Mouse (Mus musculus) spleen, adult 18-20 months (tissue): ENCODE measurements around the gene C1qtnf9.

ENCODE experiments used
- DNase-seq, 2 experiments: peaks; one replicate each; pipeline ENCODE4 v3.0.0; 2022; ENCODE audit warnings: mixed read lengths in 2 of 2

C1qtnf9 gene

GRCm38 (mm10) chr14:60767884-60768283 is at the start of gene C1qtnf9:
Gene C1qtnf9, plus strand, starts transcription at chr14:60768134.
- DNase-seq, result no peak

- no peak for DNase-seq
Measured at GRCm38 (mm10) chr14:60721304-60721703, 46.6 kb upstream of the C1qtnf9 start.

- DNase-seq, result no peak
Measured at GRCm38 (mm10) chr14:60721938-60722337, 46.0 kb upstream of the C1qtnf9 start.

- DNase-seq, result no peak
Measured at GRCm38 (mm10) chr14:60726091-60726490, 41.8 kb upstream of the C1qtnf9 start.

- DNase-seq, result no peak
Measured at GRCm38 (mm10) chr14:60727130-60727529, 40.8 kb upstream of the C1qtnf9 start.

DNA sequence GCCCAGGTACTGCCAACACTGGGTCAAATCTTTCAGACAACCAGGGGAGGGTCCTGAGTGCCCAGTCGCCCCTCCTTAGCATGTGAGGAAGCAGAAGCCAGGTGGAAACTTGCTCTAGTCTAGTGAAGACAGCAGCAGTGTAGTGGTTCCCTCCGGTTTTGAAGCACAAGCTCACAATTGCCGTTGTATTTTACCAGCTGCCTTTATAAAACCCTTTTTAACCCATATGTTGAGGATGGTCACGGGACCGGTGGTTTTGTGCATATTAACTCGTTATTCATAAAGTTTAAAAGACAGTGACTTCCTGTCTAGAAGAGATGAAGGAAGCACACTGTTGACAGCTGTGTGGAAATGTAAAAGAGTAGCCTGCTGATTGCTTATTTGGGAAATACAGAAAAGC is 35.9 kb upstream of the C1qtnf9 start:
- no peak for DNase-seq

DNA sequence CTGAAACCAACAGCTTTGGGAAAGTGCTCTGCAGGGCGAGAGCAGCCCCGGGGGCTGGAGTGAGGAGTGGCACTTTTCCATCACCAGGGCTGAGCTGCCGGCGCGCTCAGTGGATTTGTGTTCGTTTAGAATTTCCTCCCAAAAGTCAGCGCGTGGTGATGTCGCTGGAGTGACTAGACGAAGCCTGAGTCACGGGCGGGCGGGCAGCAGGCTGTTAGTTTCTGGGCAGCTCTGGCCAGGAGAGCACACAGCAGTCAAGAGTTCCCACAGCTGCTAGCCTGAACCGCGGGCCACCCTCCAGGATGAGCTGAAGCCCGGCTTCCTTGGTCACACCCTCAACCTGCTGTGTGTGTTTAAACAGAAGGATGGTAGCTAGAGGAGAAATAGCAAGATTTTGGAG is 35.1 kb upstream of the C1qtnf9 start:
- DNase-seq, result peak; percentile 36 to 60

GRCm38 (mm10) chr14:60733706-60734105 is 34.2 kb upstream of the C1qtnf9 start:
- DNase-seq, result no peak

DNA sequence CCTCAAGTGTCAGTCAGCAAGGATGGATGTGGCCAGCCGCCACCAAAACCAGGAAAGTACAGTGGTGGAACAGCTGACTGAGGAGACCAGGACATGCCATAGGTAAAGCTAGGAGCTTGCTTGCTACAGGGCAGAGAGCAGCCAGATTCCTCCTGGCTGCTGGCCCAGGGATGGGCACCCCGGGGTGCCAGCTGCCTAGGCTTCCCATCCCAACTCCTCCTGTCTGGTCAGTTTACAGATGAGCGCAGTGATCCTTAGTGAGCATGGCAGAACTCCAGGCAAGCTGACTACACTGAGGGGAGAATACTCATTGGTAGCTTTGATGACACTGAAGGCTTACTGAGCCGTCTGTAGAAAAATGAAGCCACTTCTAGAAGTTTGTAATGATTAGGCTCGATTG is 32.7 kb upstream of the C1qtnf9 start:
- DNase-seq, result no peak

- no peak for DNase-seq
Measured at GRCm38 (mm10) chr14:60735848-60736547, 31.9 kb upstream of the C1qtnf9 start.

GRCm38 (mm10) chr14:60736591-60737192 is 31.2 kb upstream of the C1qtnf9 start:
- DNase-seq, result peak; percentile 70 to 73

DNA sequence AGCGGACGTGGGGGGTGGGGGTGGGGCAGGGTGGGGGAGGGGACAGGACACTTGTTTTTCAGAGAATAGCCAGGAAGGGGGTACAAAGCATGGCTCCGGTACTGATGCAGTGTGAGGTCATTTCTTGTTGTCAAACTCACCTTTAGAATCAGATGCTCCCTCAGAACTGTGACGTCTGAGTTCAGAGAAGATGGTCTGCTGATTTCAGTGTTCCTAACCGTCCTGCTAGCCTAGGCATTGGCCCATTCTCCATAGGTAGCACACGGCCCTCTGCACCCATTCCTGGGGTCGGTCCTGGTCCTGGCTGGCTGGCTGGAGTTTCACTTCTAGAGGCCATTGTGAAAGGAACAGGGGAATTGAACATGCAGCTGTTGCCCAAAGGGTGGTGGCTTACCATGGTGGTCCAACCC is 30.7 kb upstream of the C1qtnf9 start:
- no peak for DNase-seq

DNA sequence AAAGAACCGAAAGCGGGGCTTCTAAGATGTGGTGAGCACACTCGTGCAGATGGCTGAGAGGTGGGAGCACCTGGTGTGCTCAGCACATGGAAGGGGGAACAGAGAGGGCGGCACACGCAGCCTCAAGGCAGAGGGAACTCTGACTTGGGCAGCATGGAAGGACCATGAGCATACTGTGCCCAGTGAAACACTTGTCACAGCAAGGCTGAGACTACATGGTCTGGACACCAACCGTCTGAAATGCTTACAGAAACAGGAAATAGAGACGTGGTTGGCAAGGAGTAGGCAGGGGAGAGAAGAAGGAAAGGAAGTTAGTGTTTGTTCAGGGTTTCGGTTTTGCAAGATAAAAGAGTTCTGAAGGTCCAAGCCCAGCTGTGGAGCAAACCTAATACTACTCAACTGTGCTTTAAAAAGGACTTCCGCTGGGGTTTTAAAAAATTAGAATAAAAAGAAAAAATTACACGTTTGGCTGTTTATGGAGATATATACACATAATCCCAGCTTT is 29.4 kb upstream of the C1qtnf9 start:
- DNase-seq, result peak in 1 of 2 experiments; percentile 43

DNA sequence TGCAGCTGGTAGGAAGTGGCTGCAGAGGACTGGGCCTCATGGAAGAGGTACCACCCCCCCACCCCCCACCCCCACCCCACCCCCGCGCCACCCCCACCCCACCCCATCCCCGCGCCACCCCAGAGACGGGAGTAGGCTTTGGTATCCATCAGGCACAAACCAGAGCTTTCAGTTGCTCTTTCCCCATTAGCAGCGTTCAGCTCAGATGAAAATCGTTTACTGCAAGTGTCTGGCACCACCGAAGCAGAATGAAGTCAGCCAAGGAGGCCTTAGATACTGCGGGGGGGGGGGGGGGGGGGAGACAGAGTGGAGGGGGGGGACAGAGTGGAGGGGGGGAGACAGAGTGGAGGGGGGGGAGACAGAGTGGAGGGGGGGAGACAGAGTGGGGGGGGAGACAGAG is 28.8 kb upstream of the C1qtnf9 start:
- no peak for DNase-seq

GRCm38 (mm10) chr14:60739616-60740015 is 28.3 kb upstream of the C1qtnf9 start:
- DNase-seq, result no peak

DNA sequence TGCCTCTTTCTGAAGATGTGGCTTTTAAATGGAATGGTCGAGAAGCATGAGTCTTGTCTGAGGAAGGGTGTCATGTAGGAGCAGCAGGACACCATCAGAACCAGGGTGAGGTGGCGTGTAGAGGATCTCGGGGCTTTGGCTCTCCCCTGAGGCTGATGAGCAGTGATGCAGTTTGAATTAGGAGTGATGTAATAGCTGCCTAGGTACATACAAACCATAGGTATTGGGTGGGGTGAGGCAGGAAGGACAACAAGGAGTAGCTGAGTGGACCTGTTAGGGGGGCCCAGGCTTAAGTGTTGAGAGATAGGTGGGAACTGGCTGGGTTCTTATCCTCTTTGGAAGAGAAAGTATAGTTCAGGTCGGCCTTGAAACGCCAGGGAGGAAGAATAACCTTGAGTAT is 27.4 kb upstream of the C1qtnf9 start:
- no peak for DNase-seq

DNA sequence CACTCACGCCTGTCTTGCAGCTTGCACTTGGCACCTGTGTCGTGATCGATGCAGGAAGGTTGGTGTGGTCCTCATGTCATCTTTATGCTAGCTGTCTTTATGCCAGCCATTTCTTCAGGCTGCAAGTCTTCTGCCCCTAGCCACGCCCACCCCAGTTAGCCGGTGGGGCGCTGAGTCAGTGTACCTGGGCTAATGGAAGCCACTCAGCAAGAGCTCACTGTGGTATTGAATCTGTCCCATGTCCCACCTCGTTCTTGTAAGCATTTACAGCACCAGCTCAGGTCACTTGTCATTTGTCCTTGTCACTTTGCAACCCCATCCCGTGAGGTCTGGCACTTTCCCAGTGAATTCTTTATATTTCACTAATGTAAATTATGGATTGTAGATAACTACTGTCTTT is 26.9 kb upstream of the C1qtnf9 start:
- DNase-seq, result no peak

DNA sequence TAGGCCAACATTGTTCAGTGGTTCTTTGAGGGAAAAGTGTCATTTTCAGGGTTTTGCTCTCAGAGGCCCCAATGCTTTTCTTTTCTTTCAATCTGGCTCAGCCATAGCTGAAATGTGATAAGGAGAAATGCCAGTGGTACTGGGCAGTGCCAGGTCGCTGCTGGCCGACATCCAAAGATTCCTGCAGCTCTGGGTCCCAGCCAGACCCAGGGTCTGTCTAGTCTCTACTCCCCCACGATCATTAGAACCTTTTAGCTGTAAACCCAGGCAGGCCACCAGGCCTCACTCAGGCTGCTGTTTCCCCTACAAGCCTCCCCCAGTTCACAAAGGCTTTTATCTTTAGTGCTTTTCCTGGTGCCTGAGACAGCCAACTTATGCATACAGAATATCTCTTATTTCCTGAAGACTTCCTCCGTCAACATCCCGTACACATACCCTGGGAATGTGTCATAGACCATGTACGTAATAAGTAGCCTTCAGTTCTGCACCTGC is 26.4 kb upstream of the C1qtnf9 start:
- DNase-seq, result no peak

DNA sequence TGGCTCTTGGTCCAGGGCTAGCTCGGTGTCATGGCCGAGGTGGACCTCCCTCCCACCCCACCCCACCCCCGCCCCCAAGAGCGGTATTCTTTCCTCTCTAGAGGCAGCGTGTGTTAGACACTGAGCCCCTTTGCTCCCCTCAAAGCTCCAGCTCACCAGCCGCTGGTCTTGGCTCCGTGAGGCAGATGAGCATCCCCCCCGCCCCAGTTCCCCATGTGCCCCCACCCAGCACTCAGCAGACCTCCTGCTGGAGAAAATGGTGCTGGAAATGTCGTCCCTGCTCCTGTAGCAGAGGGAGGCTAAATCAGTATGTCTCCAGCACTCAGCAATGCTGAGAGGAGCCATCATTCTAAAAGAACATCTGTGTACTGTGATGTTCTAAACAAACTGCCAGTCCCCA is 24.3 kb upstream of the C1qtnf9 start:
- no peak for DNase-seq

- no peak for DNase-seq
Measured at GRCm38 (mm10) chr14:60745201-60745600, 22.7 kb upstream of the C1qtnf9 start.

DNA sequence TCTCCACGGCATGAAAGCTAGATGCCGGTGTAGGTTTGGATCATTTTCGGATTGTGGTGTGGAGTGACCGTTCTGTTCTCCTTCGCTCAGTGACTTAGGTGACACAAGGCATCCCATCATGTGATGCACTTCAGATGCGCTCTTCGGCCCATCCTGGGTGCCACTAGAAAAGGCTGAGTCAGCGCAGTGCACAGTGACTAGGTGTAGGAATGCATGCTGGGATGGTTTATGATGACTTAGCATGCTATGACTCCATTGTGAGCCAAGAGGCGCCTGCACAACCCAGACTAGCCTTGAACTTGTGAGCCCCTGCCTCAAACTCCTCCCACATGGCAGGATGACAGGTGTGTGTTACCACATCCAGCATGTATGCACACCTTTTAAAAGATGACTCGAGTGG is 21.8 kb upstream of the C1qtnf9 start:
- DNase-seq, result no peak

- DNase-seq, result no peak
Measured at GRCm38 (mm10) chr14:60747154-60747870, 20.6 kb upstream of the C1qtnf9 start.

DNA sequence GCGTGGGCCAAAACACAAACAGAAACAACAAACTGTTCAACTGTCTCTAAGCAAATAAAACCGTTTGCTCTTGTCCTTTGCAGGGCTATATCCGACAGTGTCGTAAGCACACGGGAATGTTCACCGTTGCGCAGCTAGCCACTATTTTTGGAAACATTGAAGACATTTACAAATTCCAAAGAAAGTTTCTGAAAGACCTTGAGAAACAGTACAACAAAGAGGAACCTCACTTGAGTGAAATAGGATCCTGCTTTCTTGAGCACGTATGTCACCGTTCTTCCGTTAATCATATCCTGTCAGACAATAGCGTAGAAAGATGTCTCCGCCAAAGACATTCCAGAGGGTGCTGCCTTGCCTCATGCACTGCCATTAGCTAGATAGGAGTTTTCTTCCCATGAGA is 18.1 kb upstream of the C1qtnf9 start:
- no peak for DNase-seq

GRCm38 (mm10) chr14:60751581-60751980 is 16.4 kb upstream of the C1qtnf9 start:
- DNase-seq, result no peak
